Mouse (Mus musculus) lung, embryonic 14.5 days (tissue): ENCODE results near the gene Arl5c. TPM values are rescaled to one million over a fixed set of nuclear protein-coding genes. Genes with fewer than 3 reads are reported as not detected.

Experiments used
- ATAC-seq: fragments of 200-750 bp; cut with Nextera tagmentation; 2 replicates; pipeline ENCODE4 v1.8.0; 2017; ENCODE audit warnings: mild to moderate bottlenecking, moderate TSS enrichment, moderate library complexity; ENCODE audit not compliant: insufficient read depth
- DNase-seq: peaks from one replicate; pipeline ENCODE4 v3.0.0-alpha.2; 2015
- H3K27ac ChIP-seq: fragments of 300-500 bp; sonication (generic); 2 replicates; pipeline ENCODE4 v1.5.1; 2014; ENCODE audit warnings: low read depth, mild to moderate bottlenecking, moderate library complexity
- H3K27me3 ChIP-seq: fragments of 300-500 bp; sonication (generic); 2 replicates; pipeline ENCODE4 v1.6.1; 2014; ENCODE audit warnings: low read length, control low read depth; ENCODE audit not compliant: insufficient read depth
- H3K36me3 ChIP-seq: fragments of 300-500 bp; sonication (generic); 2 replicates; pipeline ENCODE4 v1.6.1; 2014; ENCODE audit warnings: control low read depth; ENCODE audit not compliant: insufficient read depth
- H3K4me1 ChIP-seq: fragments of 300-500 bp; sonication (generic); 2 replicates; pipeline ENCODE4 v1.6.1; 2014; ENCODE audit warnings: antibody characterized with exemption, control low read depth; ENCODE audit not compliant: insufficient read depth
- H3K4me2 ChIP-seq: fragments of 300-500 bp; sonication (generic); 2 replicates; pipeline ENCODE4 v1.6.1; 2014; ENCODE audit warnings: mild to moderate bottlenecking
- H3K4me3 ChIP-seq: fragments of 300-500 bp; sonication (generic); 2 replicates; pipeline ENCODE4 v1.5.1; 2014; ENCODE audit warnings: low read depth, low read length
- H3K9ac ChIP-seq: fragments of 300-500 bp; sonication (generic); 2 replicates; pipeline ENCODE4 v1.6.1; 2014
- H3K9me3 ChIP-seq: fragments of 300-500 bp; sonication (generic); 2 replicates; pipeline ENCODE4 v1.6.1; 2016; ENCODE audit warnings: low read depth, low read length, control low read depth
- CTCF ChIP-seq: IDR thresholded peaks from 2 replicates; pipeline ENCODE4 v1.5.1; 2016; ENCODE audit warnings: antibody characterized with exemption, low read depth
- WGBS: fragments of 180-500 bp; shearing (Covaris S2); extraction: QIAGEN DNeasy Blood & Tissue Kit; methylation state at CpG from one replicate; pipeline ENCODE4 v1.1.7; 2014; 5-methylcytosine and 5-hydroxymethylcytosine counted together
- polyA plus RNA-seq: library from polyadenylated mRNA; unstranded; fragments of >200 nt; fragmentation: Nextera tagmentation; extraction: Ambion mirVana; gene quantifications from 2 replicates; pipeline ENCODE4 v1.2.1, GENCODE M21; 2014

The Arl5c gene
- polyA plus RNA-seq, 1 experiment from 2014 or later, result 11.4 TPM

GRCm38 (mm10) chr11:98026248-98026569 lies 30.2 kb upstream of the Arl5c start:
- DNase-seq, result peak; percentile 35
- peak overlapping the region; percentile 87 for H3K4me2 ChIP-seq
- H3K4me1 ChIP-seq, result peaks cover 13% of the 10 kb centered on the region
- H3K4me3 ChIP-seq, result peak overlapping the region; percentile 87
- 5% methylated on average over 15 of the region's 15 CpGs for WGBS
- peaks cover 31% of the 10 kb centered on the region for H3K36me3 ChIP-seq
- H3K9ac ChIP-seq, result peak overlapping the region; percentile 98
- peak overlapping the region; percentile 88 for H3K27ac ChIP-seq
- no peaks in the 10 kb centered on the region for H3K9me3 ChIP-seq
- ATAC-seq, result no peak
- TF ChIP-seq CTCF, result no peak
- no peaks in the 10 kb centered on the region for H3K27me3 ChIP-seq

DNA sequence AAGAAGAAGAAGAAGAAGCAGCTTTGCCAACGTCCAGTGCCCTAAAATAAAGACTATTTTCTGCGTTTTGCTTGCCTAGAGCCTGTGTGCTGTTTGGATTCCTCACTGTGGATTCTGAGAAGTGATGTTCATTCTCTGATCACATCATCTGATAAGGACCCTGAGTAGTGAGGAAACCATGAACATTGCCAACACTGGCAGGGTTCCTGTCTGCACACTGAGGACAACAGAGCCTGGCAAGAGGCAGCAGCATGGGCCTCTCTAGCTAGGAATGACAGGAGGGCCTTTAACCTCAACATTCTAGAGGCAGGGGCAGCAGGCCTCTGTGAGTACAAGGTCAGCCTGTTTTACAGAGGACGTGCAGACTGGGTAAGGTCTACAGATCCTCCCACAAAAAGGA lies 28.5 kb upstream of the Arl5c start:
- no peak overlapping the region for H3K4me3 ChIP-seq
- no peak overlapping the region for H3K4me2 ChIP-seq
- H3K27ac ChIP-seq, result no peak overlapping the region
- H3K27me3 ChIP-seq, result no peaks in the 10 kb centered on the region
- peaks cover 14% of the 10 kb centered on the region for H3K36me3 ChIP-seq
- H3K9me3 ChIP-seq, result no peaks in the 10 kb centered on the region
- TF ChIP-seq CTCF, result no peak
- peaks cover 19% of the 10 kb centered on the region for H3K4me1 ChIP-seq
- H3K9ac ChIP-seq, result no peak overlapping the region
- ATAC-seq (no peak), DNase-seq (no peak)
- 82% methylated on average over 3 of the region's 3 CpGs for WGBS

DNA sequence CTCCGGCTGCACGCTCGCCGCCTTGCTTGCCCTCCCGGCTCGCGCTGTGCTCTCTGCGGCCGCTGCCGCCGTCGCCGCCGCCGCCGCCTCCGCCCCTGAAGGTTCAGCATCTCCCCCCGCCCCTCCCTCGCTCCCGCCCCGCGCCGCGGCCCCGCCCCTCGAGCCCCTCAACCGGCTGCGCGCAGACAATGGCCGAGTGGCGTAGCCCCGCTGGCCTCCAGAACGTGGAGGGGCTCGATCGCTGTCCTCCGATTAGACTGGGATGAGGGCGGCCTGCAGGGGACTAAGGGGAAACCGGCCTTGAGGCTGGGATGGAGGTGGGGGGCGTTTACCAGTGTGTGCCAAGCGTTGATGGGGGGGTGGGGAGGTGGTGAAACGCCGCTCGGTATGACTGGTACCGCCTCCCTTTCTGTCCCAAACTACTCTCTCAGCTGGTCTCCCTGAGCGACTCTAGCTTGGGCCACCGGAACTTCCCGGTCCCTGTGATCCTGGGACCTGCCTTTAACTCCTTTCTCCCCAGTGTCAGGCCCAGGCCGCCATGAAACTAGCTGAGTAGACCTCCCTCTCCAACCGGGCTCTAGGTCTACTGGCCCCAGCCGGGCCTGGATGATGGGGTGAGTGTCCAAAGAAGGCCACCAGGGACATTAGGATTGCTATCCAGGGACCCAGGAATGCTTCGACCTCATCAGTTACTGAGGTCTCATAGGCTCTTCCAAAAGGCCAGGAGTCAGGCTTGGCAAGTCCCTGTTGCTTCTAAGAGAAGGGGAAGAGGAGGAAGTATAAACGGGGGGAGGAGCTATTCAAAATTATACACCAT lies 26.8 kb upstream of the Arl5c start, which contains the start of gene Cacnb1:
Gene Cacnb1 (minus strand): TSS at position 480 of the 817 bp plus-strand sequence.
- Histone ChIP-seq H3K9ac (peak within 1 kb of the TSS; percentile 74), H3K27ac (peak within 1 kb of the TSS; percentile 94), H3K36me3 (no peaks in the 10 kb centered on the region), H3K4me2 (peak within 1 kb of the TSS; percentile 98), H3K4me1 (peaks cover 19% of the 10 kb centered on the region), H3K9me3 (no peaks in the 10 kb centered on the region), H3K4me3 (peak within 1 kb of the TSS; percentile 78), H3K27me3 (no peaks in the 10 kb centered on the region)
- TF ChIP-seq CTCF, result no peak
- under 1% methylated on average over 52 of the region's 52 CpGs for WGBS
- peak; percentile 80 for DNase-seq
- peak; percentile 52 for ATAC-seq

GRCm38 (mm10) chr11:98022253-98022554 lies 26.2 kb upstream of the Arl5c start:
- 0% methylated on average over 23 of the region's 23 CpGs for WGBS
- no peak; the same call in 1 of the 2 replicates for ATAC-seq
- Histone ChIP-seq H3K27ac (peak overlapping the region; percentile 94), H3K4me2 (peak overlapping the region; percentile 98), H3K9me3 (no peaks in the 10 kb centered on the region), H3K9ac (peak overlapping the region; percentile 74), H3K4me3 (peak overlapping the region; percentile 78), H3K27me3 (no peaks in the 10 kb centered on the region), H3K36me3 (no peaks in the 10 kb centered on the region), H3K4me1 (peaks cover 19% of the 10 kb centered on the region)
- no peak for TF ChIP-seq CTCF
- DNase-seq, result no peak

DNA sequence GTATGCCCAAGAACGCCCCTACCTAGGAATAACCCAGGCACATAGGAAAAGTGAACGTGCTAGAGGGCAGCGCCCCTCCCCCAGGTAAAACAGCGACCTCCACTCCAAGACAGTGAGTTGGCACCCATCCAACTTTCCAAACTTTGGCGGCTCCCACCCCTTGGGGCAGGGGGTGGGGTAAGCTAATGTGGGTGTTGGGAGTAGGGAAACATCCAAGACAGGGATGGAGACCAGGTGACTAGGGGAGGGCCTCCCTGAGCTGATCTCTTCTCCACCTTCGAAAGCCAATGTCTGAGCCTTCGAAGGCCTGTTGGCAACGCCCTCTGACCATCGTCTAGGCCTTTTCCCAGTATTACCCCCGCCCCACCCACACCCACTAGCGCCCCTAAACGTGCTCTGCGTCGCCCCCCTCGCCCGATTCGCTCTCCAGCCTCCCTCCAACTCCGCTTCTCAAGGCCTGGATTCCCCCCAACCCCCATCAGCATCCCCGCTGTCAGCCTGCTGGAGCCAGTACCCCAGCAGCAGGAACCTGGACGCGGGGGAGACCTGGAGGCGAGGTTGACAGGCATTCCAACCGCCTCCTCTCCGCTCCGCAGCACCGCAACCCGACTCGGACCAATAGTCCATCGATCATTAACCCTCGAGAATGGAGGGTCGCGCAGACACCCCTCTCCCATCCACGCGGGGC lies 25.7 kb upstream of the Arl5c start:
- peak; percentile 57 for DNase-seq
- peak overlapping the region; percentile 98 for H3K4me2 ChIP-seq
- H3K4me1 ChIP-seq, result peaks cover 19% of the 10 kb centered on the region
- no peaks in the 10 kb centered on the region for H3K27me3 ChIP-seq
- WGBS, result 2% methylated on average over 34 of the region's 34 CpGs
- no peak for TF ChIP-seq CTCF
- peak; percentile 5; the same call in 1 of the 2 replicates for ATAC-seq
- no peaks in the 10 kb centered on the region for H3K9me3 ChIP-seq
- H3K4me3 ChIP-seq, result peak overlapping the region; percentile 78
- peak overlapping the region; percentile 94 for H3K27ac ChIP-seq
- H3K9ac ChIP-seq, result peak overlapping the region; percentile 74
- H3K36me3 ChIP-seq, result no peaks in the 10 kb centered on the region

DNA sequence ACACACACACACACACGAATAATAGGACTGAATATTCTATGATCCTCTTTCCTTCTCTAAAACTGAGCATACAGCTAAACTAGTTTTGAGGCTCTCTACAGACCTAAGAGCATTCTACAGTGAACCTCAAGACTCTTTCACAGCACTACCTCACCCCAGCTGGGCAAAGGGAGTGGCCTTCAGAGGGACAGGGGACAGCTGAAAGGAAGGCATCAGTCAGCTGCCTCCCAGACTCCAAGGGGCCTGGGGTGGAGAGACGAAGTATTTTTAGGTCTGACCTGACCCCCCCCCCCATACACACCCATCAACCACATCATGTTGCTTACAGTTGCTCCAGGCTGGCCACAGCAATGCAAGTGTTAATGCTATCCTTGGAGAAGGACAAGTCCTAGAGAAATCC lies 25.1 kb upstream of the Arl5c start:
- H3K9ac ChIP-seq, result peak overlapping the region; percentile 74; the same call in 1 of the 2 replicates
- 44% methylated on average over 2 of the region's 2 CpGs for WGBS
- DNase-seq, result no peak

GRCm38 (mm10) chr11:98020710-98021109 lies 24.7 kb upstream of the Arl5c start:
- Histone ChIP-seq H3K36me3 (peaks cover 8% of the 10 kb centered on the region; the same call in 1 of the 2 replicates), H3K27me3 (no peaks in the 10 kb centered on the region), H3K4me2 (no peak overlapping the region; the same call in 1 of the 2 replicates), H3K9me3 (no peaks in the 10 kb centered on the region), H3K4me1 (peaks cover 15% of the 10 kb centered on the region), H3K27ac (no peak overlapping the region), H3K9ac (no peak overlapping the region), H3K4me3 (no peak overlapping the region)
- DNase-seq (peak; percentile 37), ATAC-seq (no peak)
- WGBS, result 55% methylated on average over 1 of the region's 1 CpGs
- TF ChIP-seq CTCF, result no peak

More for the DNA sequence above, 25.1 kb upstream of the Arl5c start:
- no peak for TF ChIP-seq CTCF
- peak overlapping the region; percentile 98 for H3K4me2 ChIP-seq
- H3K4me3 ChIP-seq, result peak overlapping the region; percentile 78
- H3K9me3 ChIP-seq, result no peaks in the 10 kb centered on the region
- H3K27ac ChIP-seq, result no peak overlapping the region
- H3K27me3 ChIP-seq, result no peaks in the 10 kb centered on the region
- no peak for ATAC-seq
- H3K4me1 ChIP-seq, result peaks cover 19% of the 10 kb centered on the region
- 0 out of 2 replicates have a peak, but pooled peaks cover 4% of the 10 kb centered on the region for H3K36me3 ChIP-seq
